Mouse (Mus musculus) ES-Bruce4 (cell line): ENCODE results near the gene Dnajc17. TPM values are rescaled to one million over a fixed set of nuclear protein-coding genes. Genes with fewer than 3 reads are reported as not detected.
A peak's percentile ranks its signal among the peaks of the same experiment; 100 is the strongest.

Experiments
- H3K27ac ChIP-seq: 2 replicates; pipeline ENCODE4 v1.5.1; 2012; ENCODE audit warnings: low read length, inconsistent platforms; ENCODE audit not compliant: insufficient read depth
- H3K27me3 ChIP-seq: 2 replicates; pipeline ENCODE4 v1.6.1; 2012; ENCODE audit warnings: mild to moderate bottlenecking, low read length, inconsistent platforms; ENCODE audit not compliant: control insufficient read depth, poor library complexity, insufficient read depth, severe bottlenecking
- H3K36me3 ChIP-seq: 2 replicates; pipeline ENCODE4 v1.6.1; 2012; ENCODE audit warnings: inconsistent platforms, mild to moderate bottlenecking, low read length, moderate library complexity; ENCODE audit not compliant: control insufficient read depth, poor library complexity, insufficient read depth, severe bottlenecking
- H3K4me1 ChIP-seq: one replicate; pipeline ENCODE4 v1.8.1; 2011; ENCODE audit warnings: low read length; ENCODE audit not compliant: control insufficient read depth, insufficient read depth
- H3K4me3 ChIP-seq: 2 replicates; pipeline ENCODE4 v1.5.1; 2011; ENCODE audit warnings: low read depth, mild to moderate bottlenecking, low read length
- H3K9ac ChIP-seq: 2 replicates; pipeline ENCODE4 v1.6.1; 2012; ENCODE audit warnings: low read depth, mild to moderate bottlenecking, inconsistent platforms; ENCODE audit not compliant: poor library complexity, severe bottlenecking
- H3K9me3 ChIP-seq: replicated peaks from 2 replicates; pipeline ENCODE4 v1.6.1; 2012; ENCODE audit warnings: mild to moderate bottlenecking, low read length, inconsistent platforms; ENCODE audit not compliant: control insufficient read depth, poor library complexity, insufficient read depth, severe bottlenecking
- CTCF ChIP-seq: IDR thresholded peaks from one replicate; pipeline ENCODE4 v1.8.1; 2011; ENCODE audit warnings: low read depth, low read length
- EP300 ChIP-seq: IDR thresholded peaks from 2 replicates; pipeline ENCODE4 v1.6.1; 2011; ENCODE audit warnings: low read depth, low read length; ENCODE audit not compliant: insufficient read depth
- POLR2A ChIP-seq: IDR thresholded peaks from one replicate; pipeline ENCODE4 v1.8.1; 2011; ENCODE audit warnings: low read length; ENCODE audit not compliant: insufficient read depth
- polyA plus RNA-seq: library from polyadenylated mRNA; stranded (reverse); fragments of >200 nt; gene quantifications from 2 replicates; pipeline ENCODE4 v1.2.4, GENCODE M21; 2011; ENCODE audit warnings: low read depth; ENCODE audit not compliant: missing spikeins, insufficient read depth, insufficient read length

The Dnajc17 gene
- 12.0 and 12.5 TPM in 2 replicates for polyA plus RNA-seq

DNA sequence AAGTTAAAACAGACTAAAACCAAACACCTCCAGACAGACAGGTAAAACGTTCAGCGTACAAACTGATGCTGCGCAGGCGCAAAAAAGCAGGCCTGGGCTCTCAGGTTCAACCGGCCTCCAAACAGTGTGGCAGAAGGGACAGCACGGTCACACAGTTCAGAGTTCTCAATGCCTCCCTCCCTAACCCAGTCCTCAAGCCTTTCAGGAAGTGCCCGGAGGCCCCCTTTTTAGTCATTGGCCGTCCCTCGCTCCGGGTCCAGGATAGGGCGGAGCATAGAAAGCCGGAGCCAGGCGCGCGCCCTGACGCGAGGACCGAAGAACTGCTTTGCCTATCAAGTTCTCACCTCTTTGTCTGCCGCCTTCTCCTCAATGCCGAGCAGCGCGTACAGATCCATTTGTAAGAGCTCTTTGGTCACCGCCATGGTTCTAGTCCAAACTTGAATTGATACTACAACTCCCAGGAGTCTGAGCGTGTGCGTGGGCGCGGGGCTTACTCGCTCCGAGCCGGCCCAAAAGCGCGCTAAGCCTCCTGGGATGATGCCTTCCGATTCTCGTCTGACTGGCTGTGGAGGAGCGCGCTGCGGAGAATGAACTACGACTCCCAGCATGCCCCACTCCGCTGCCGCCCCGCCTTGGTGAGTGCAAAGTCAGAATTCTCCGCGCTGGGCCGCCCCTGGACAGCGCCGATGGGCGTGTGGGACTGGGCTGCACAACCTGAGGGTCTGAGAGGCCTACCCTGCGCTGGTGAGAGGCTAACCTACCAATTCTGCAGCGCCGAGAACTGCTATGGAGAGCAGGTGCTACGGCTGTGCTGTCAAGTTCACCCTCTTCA lies at the start of gene Dnajc17, which contains the start of gene Zfyve19:
Dnajc17 (minus strand) TSS at position 452 of the 832 bp plus-strand sequence.
Zfyve19 (plus strand) TSS at position 274 of the 832 bp plus-strand sequence.
- Histone ChIP-seq H3K4me3 (peak within 1 kb of the TSS; percentile 90), H3K9me3 (no peaks in the 10 kb centered on the region), H3K27me3 (no peaks in the 10 kb centered on the region), H3K27ac (peak within 1 kb of the TSS; percentile 10), H3K9ac (peak within 1 kb of the TSS; percentile 44), H3K4me1 (peaks cover 2% of the 10 kb centered on the region), H3K36me3 (no peaks in the 10 kb centered on the region)
- TF ChIP-seq POLR2A (no peak), CTCF (no peak), EP300 (no peak)

GRCm38 (mm10) chr2:119254976-119255375 lies 46.4 kb upstream of the Dnajc17 start:
- Histone ChIP-seq H3K4me3 (no peak overlapping the region), H3K27me3 (no peaks in the 10 kb centered on the region), H3K27ac (no peak overlapping the region), H3K9me3 (no peaks in the 10 kb centered on the region), H3K9ac (no peak overlapping the region), H3K4me1 (no peaks in the 10 kb centered on the region), H3K36me3 (no peaks in the 10 kb centered on the region)
- TF ChIP-seq EP300 (no peak), CTCF (no peak), POLR2A (no peak)

GRCm38 (mm10) chr2:119250826-119251478 lies 42.4 kb upstream of the Dnajc17 start:
- Histone ChIP-seq H3K27me3 (no peaks in the 10 kb centered on the region), H3K36me3 (peaks cover 19% of the 10 kb centered on the region), H3K4me3 (peak overlapping the region; percentile 43), H3K27ac (peak overlapping the region; percentile 29; the same call in 1 of the 2 replicates), H3K9me3 (no peaks in the 10 kb centered on the region), H3K9ac (peak overlapping the region; percentile 27; the same call in 1 of the 2 replicates), H3K4me1 (no peaks in the 10 kb centered on the region)
- no peak for TF ChIP-seq EP300
- TF ChIP-seq CTCF = peak; percentile 96

DNA sequence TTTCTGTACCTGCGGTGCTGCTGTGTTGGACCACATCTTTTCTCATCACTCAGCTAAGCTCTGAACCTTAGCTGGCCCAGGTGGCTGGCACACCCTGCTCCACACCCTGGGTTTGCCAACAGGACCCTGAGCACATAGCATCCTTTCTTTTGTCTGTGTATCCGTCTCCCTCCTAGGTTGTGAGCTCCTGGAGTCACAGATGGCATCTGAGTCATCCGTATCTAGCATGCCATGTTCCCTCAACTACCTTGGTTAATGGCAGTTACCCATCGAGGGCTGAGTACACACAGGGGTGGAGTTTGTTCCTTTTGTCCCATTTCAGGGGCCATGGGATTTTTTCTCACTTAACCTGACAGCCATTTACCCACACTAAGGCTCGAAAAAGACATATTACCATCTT lies 41.8 kb upstream of the Dnajc17 start:
- TF ChIP-seq CTCF = no peak
- no peak for TF ChIP-seq EP300
- TF ChIP-seq POLR2A = no peak
- H3K27ac ChIP-seq = no peak overlapping the region
- H3K4me1 ChIP-seq = no peaks in the 10 kb centered on the region
- H3K27me3 ChIP-seq = no peaks in the 10 kb centered on the region
- no peaks in the 10 kb centered on the region for H3K9me3 ChIP-seq
- no peak overlapping the region for H3K9ac ChIP-seq
- H3K4me3 ChIP-seq = no peak overlapping the region
- H3K36me3 ChIP-seq = peaks cover 25% of the 10 kb centered on the region

DNA sequence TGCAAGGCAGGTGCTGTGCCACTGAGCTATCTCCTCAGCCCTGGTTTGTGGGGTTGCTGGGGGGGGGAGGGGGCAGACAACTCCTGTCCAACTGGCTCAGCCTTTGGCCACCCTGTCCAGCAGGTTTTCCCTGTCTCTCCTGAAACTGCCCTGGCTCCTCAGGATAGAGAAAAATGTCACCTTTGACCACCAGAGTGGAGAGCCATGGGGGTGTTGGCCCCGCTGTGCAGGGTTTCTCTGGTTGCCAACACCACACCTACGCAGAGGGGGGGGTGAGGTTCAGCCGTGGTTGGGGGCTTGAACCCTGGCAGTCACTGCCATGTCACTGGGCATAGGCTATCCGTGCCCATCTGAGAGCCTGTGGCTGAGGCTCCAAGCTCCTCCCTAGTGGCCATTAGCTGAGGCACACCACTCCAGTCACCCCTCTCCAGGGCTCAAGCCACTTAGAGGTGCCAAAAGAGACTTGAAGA lies 41.0 kb upstream of the Dnajc17 start:
- H3K27me3 ChIP-seq = no peaks in the 10 kb centered on the region
- H3K9me3 ChIP-seq = no peaks in the 10 kb centered on the region
- no peak overlapping the region for H3K9ac ChIP-seq
- H3K27ac ChIP-seq = no peak overlapping the region
- no peaks in the 10 kb centered on the region for H3K4me1 ChIP-seq
- peaks cover 29% of the 10 kb centered on the region for H3K36me3 ChIP-seq
- TF ChIP-seq POLR2A (no peak), EP300 (no peak), CTCF (no peak)
- no peak overlapping the region for H3K4me3 ChIP-seq

DNA sequence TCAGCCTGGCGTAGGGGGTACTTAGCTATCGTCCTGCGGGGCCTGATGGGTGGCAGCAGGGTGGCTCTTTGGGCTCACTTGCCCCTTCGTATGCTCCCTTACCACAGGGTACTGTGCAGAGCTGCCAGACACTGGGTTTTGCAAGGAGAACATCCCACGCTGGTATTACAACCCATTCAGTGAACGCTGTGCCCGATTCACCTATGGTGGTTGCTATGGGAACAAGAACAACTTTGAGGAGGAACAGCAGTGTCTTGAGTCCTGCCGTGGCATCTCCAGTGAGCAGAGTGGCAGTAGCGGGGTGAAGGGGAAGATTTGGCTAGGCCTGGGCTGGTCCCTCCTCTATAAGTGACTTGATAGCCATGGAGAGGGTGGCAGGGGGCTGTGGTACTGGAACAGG lies 39.3 kb upstream of the Dnajc17 start:
- no peak overlapping the region for H3K27ac ChIP-seq
- no peak overlapping the region for H3K4me3 ChIP-seq
- TF ChIP-seq EP300 = no peak
- TF ChIP-seq POLR2A = no peak
- TF ChIP-seq CTCF = no peak
- H3K9me3 ChIP-seq = no peaks in the 10 kb centered on the region
- H3K27me3 ChIP-seq = no peaks in the 10 kb centered on the region
- H3K4me1 ChIP-seq = no peaks in the 10 kb centered on the region
- H3K36me3 ChIP-seq = peaks cover 32% of the 10 kb centered on the region
- no peak overlapping the region for H3K9ac ChIP-seq
